Mouse (Mus musculus): Measurements from ENCODE around the gene Scly. TPM values are rescaled to one million over a fixed set of nuclear protein-coding genes. Genes with fewer than 3 reads are reported as not detected.

Scly gene
- total RNA-seq, 2 experiments from 2014 or later = 10.9 to 15.3 TPM

DNA sequence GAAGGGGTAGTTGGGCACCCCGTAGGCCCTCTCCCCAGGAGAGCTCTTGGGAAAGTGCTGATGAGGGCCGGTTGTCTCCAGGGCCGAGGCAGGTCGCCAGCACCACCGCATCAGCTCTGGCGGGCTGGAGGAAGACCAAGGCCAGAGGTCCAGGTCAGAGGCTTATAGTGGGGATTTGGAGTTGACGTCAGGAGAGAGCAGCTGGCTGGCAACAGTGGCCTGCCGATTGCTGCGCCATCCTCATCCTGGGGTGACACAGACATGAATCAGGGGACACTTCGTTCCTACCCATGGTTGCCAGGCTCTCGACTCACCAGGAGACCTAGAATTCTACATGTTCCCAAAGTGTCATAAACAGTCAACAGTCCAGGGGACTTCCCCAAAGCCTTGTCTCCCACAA, 58.0 kb downstream of the Scly start:
- ATAC-seq (ENCODE audit: poor library complexity, severe bottlenecking) = no peak

DNA sequence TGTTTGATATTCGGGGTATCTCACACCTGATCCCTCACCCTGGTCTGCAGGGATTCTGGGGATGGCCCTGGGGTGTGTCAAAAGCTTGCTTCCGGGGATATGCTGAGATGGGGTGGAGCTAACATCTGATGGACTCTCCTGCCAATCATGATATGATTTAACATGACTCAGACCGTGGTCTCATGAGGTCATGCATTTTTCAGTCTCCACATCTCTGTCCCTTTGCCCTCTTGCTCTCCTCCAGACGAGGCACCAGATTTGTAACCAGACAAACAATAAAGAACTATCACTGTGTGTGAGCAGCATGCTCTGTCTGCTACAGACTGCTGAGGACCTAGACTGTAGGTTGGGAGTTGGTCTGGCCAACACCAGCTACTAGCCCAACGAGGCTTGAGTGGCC, 64.0 kb downstream of the Scly start:
- ATAC-seq (ENCODE audit: poor library complexity, severe bottlenecking) = no peak

DNA sequence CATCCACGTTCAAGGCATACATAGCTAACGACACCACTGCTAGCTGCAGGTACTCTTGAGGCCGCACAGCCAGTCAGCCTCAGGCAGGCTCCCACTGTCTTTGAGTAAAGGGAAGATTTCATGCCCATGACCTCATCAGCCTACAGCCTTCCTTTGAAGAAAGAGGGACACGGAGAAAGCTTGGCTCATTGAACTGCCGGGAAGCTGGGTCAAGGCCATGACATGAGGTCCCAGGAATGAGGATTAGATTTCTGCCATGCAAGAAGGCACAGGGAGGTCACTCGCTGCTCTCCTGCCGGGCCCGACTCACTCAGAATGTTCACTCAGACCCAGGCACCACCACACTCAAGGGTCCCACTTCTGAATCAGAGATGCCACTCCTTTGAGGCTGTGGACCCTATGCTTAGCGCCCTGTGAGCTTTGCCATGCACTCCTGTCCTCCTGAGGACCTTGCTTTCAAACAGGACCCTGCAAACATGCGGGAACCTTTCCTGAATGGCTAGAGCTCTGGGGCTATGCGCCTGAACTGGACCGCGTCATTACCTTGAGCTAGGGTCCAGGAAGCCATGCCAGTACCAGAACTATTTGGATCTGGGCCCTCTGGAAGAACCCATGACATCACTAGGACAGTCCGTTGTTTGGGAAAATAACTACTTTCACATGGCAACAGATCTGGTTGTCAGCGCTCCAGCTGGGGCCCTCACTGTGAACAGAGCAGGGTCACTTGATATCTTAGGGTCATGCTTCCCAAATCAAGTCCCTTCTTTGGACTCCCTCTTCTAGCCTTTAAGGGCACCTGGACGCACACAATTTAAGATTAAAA, 66.9 kb downstream of the Scly start:
- ATAC-seq (ENCODE audit: poor library complexity, severe bottlenecking) = no peak

DNA sequence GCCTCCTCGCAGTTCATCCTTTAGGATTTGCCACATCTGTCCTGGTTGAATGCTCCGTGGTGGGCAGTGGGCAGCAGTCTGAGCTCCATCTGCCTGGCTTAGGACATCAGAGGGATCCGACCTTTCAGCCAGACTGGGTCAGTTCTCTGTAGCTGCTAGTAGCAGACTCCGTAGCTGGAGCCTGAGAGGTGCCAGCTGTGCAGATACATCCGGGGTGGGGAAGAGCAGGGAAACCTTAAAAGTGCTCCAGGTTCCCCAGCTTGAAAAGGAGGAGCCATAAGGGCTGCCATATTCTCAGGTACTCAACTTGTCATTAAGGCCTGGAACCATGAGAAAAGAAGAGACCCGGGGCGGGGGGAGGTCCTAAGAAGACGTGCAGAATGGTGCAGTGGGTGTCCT, 67.7 kb downstream of the Scly start:
- ATAC-seq (ENCODE audit: poor library complexity, severe bottlenecking) = peak; percentile 5; the same call in 1 of the 2 replicates

DNA sequence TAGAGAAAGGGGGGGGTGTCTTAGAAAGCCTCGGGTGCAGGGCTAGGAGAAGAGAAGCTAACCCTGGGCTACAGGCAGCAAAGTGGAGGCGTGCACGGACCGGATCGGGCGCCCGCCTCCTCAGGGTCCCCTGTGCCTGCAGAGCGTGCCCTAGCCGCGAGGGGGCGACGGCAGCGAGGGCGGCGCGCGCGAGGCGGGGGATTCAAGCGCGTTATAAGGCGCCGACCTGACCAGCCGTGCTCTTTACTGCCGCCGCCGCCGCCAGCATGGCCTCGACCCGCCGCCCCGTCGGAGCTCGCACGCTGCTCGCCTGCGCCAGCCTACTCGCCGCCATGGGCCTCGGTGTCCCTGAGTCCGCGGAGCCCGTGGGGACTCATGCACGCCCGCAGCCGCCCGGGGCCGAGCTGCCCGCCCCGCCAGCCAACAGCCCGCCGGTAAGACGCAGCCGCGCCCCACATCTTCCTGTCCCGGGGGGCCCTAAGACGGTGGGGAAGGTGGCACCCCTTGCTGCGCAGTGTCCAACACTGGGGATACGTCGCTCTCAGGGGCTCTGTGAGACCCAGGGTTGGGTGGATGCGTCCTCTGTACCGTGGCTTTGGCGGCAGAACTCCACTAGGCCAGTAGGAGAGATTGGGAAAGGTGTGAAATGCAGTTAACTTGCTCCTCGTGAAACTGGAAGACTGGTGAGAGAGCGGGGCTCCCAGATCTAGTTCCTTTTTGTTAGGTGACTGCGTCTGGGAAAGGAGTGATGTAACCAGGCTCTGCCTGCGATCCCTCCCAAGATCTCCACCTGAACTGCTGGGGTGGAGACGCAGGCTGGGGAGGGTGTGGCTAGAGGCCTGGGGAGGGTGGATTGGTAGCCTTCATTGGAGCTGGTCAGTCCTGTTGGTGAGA, 68.3 kb downstream of the Scly start, which contains the start of gene Erfe:
Gene Erfe (plus strand): TSS at position 216 of the 894 bp plus-strand sequence.
- ATAC-seq (ENCODE audit: poor library complexity, severe bottlenecking) = peak; percentile 91

DNA sequence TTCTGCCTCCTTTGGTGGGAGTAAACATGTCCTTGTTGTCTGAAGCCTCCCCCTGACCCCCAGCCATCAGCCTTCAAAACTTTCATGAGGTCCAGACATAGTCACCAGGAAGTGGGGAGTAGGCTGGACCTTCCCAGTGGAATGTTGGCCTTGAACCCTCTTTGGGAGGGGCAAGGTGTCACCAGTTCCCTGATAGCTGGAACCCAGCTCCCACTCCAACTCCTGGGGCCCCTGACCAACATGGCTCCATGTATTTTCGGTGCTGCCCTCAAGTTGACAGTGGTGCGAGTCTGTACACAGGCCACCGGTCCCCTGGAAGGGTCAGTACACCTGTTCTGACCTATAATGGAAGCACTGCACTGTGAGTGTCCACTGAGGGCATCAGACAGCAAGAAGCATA, 69.2 kb downstream of the Scly start:
- ATAC-seq (ENCODE audit: poor library complexity, severe bottlenecking) = no peak

DNA sequence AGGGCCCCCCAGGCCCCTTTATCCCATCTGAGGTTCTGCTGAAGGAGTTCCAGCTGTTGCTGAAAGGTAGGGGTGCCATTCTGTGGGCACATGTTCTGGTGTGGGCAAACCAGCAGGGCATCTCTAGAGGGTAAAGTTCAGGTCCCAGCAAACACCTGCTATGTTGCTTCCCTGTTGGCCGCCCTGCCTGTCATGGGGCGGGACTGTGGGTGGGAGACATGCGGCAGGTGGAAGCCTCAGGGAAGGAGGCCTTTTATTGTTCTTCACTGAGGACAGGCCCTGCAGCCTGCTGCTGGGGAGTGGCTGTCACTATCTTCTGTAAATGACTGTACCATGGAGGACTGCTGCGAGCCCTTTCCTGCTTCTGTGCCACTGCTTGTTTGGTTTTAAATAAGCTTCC, 71.3 kb downstream of the Scly start:
- ATAC-seq (ENCODE audit: poor library complexity, severe bottlenecking) = no peak

DNA sequence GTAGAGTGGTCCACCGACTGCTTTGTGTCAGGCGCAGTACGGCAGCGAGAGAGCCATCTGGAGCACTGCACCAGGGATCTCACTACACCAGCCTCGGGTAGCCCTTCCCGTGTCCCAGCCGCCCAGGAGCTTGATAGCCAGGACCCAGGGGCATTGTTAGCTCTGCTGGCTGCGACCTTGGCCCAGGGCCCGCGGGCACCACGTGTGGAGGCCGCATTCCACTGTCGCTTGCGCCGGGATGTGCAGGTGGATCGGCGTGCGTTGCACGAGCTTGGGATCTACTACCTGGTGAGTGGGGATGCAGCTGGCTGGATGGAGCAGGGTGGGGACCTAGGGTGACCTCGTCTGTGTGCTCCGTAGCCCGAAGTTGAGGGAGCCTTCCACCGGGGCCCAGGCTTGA, 71.9 kb downstream of the Scly start:
- no peak for ATAC-seq (ENCODE audit: poor library complexity, severe bottlenecking)

Other genes with a start within 250 kb of the Scly start
- gene Rbm44, start 153.2 kb upstream of the Scly start, total RNA-seq (2015) = 4.9 and 8.7 TPM in 2 replicates
- gene Rbm44, start 153.2 kb upstream of the Scly start, total RNA-seq (2017) = 4.0 and 10.6 TPM in 2 replicates
- gene Ramp1, start 118.5 kb upstream of the Scly start, total RNA-seq (2015) = 71.1 and 79.5 TPM in 2 replicates
- gene Ramp1, start 118.5 kb upstream of the Scly start, total RNA-seq (2017) = 75.2 and 81.4 TPM in 2 replicates
- 94.5 and 117 TPM in 2 replicates for gene Ube2f, start 48.0 kb upstream of the Scly start, total RNA-seq (2015)
- gene Ube2f, start 48.0 kb upstream of the Scly start, total RNA-seq (2017) = 59.1 and 63.1 TPM in 2 replicates
- not detected in 2 replicates for gene Espnl, start 23.7 kb downstream of the Scly start, total RNA-seq (2015)
- not detected in 2 replicates for gene Espnl, start 23.7 kb downstream of the Scly start, total RNA-seq (2017)
- gene Klhl30, start 52.7 kb downstream of the Scly start, total RNA-seq (2015) = not detected in 2 replicates
- gene Klhl30, start 52.7 kb downstream of the Scly start, total RNA-seq (2017) = 0.11 TPM in 1 of 2 replicates, not detected in the other
- gene Erfe, start 68.1 kb downstream of the Scly start, total RNA-seq (2015) = 0.07 TPM in 1 of 2 replicates, not detected in the other
- not detected in 2 replicates for gene Erfe, start 68.1 kb downstream of the Scly start, total RNA-seq (2017)
- gene Ilkap, start 100.5 kb downstream of the Scly start, total RNA-seq (2015) = 67.5 and 71.0 TPM in 2 replicates
- 90.9 and 102 TPM in 2 replicates for gene Ilkap, start 100.5 kb downstream of the Scly start, total RNA-seq (2017)
- gene Hes6, start 115.7 kb downstream of the Scly start, total RNA-seq (2015) = 31.4 and 37.5 TPM in 2 replicates
- 29.1 and 30.8 TPM in 2 replicates for gene Hes6, start 115.7 kb downstream of the Scly start, total RNA-seq (2017)
- gene Per2, start 161.0 kb downstream of the Scly start, total RNA-seq (2015) = 1.9 and 3.0 TPM in 2 replicates
- 1.9 and 2.0 TPM in 2 replicates for gene Per2, start 161.0 kb downstream of the Scly start, total RNA-seq (2017)
- 1.8 and 2.5 TPM in 2 replicates for gene Traf3ip1, start 196.3 kb downstream of the Scly start, total RNA-seq (2015)
- gene Traf3ip1, start 196.3 kb downstream of the Scly start, total RNA-seq (2017) = 2.4 and 2.9 TPM in 2 replicates
- 3.7 and 4.1 TPM in 2 replicates for gene Asb1, start 242.2 kb downstream of the Scly start, total RNA-seq (2015)
- 5.9 and 11.7 TPM in 2 replicates for gene Asb1, start 242.2 kb downstream of the Scly start, total RNA-seq (2017)